Mouse (Mus musculus) lung, postnatal 0 days (tissue): ENCODE results near the gene Olfr860.

Experiments used
- CTCF ChIP-seq: IDR thresholded peaks from 2 replicates; pipeline ENCODE4 v1.5.1; 2016; ENCODE audit warnings: antibody characterized with exemption, mild to moderate bottlenecking
- EP300 ChIP-seq: IDR thresholded peaks from 2 replicates; pipeline ENCODE4 v1.6.1; 2016; ENCODE audit warnings: antibody characterized with exemption, mild to moderate bottlenecking, control low read depth

GRCm38 (mm10) chr9:19887904-19888303 is 38.4 kb upstream of the Olfr860 start, which contains the start of gene Olfr862:
- TF ChIP-seq CTCF (no peak), EP300 (no peak)
